Mouse (Mus musculus) layer of hippocampus, postnatal 25 days (tissue): Measurements from ENCODE around the gene Fgf3. TPM values are rescaled to one million over a fixed set of nuclear protein-coding genes. Genes with fewer than 3 reads are reported as not detected.

Experiments
- total RNA-seq, 2 experiments: library from RNA; stranded (reverse); gene quantifications; 2 replicates each; pipeline ENCODE4 v1.2.3; 2021

The Fgf3 gene
- total RNA-seq, 2 experiments from 2014 or later, result not detected

Other genes with a start within 250 kb of the Fgf3 start
- gene Ano1, start 86.1 kb upstream of the Fgf3 start, total RNA-seq, result 1 to 10 TPM; 2.4 to 4.6 TPM
- gene Fgf4, start 9.3 kb downstream of the Fgf3 start, total RNA-seq, result not detected
- not detected for gene Fgf15, start 58.4 kb downstream of the Fgf3 start, total RNA-seq
- gene LTO1, start 77.0 kb downstream of the Fgf3 start, total RNA-seq, result 10 to 100 TPM; 23.7 to 25.8 TPM
- gene Ccnd1, start 101.8 kb downstream of the Fgf3 start, total RNA-seq, result 10 to 100 TPM; 52.4 to 53.8 TPM